Comparison of ENCODE assay signal across 8 mouse cellular contexts in the genomic region with DNA sequence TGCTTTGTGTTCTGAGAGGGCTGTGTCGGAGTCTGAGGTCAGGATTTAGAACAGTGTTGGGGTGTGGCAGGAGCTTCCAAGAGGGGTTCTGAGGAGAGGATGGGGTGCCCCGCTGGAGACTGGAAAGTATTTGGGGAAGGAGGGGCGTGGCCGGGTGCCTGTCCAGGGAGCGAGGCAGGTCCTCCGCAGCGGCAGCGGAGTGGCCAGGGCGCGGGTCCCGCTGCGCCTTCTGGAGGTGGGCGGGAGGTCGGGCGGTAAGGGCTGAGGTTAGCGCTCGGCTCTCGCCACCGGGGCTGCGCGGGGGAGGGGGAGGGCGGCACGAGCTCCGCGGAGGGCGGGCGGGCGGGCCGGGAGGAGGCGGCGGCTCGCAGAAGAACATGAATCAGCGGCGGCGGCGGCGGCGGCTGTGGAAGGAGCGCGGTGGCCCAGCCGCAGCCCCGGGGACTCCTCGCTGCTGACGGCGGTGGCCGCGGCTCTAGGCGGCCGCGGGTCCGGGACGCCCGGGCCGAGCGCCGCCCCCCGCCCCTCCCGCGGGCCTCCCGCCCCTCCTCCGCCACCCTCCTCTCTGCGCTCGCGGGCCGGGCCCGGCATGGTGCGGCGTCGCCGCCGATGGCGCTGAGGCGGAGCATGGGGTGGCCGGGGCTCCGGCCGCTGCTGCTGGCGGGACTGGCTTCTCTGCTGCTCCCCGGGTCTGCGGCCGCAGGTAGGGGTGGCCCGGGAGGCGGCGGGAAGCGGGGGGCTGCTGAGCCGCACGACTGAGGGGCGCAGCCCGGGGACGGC. TPM values are rescaled to one million over a fixed set of nuclear protein-coding genes. Genes with fewer than 3 reads are reported as not detected.
DNase-seq lines count a peak whose midpoint lies in the region; ATAC-seq lines count a peak whose summit lies in the region.

No protein-coding gene starts in this region.

- peak overlapping the region; percentile 96 for H3K27ac ChIP-seq in forebrain, embryonic 10.5 days
- H3K27ac ChIP-seq in hindbrain, embryonic 13.5 days, result peak overlapping the region; percentile 52
- no peak overlapping the region for H3K27ac ChIP-seq in liver, embryonic 12.5 days
- H3K27ac ChIP-seq in neural tube, embryonic 11.5 days (ENCODE audit: low read depth, low read length), result no peak overlapping the region

- peak overlapping the region; percentile 93 for H3K9ac ChIP-seq in hindbrain, embryonic 13.5 days
- H3K9ac ChIP-seq in liver, embryonic 12.5 days, result peak overlapping the region; percentile 71
- peak overlapping the region; percentile 91 for H3K9ac ChIP-seq in neural tube, embryonic 11.5 days (ENCODE audit: low read length)

- DNase-seq in kidney, adult 18-20 months, result peak; percentile 42
- DNase-seq in kidney, adult 9 months, result no peak
- DNase-seq in adrenal gland, postnatal 25 days, result peak; percentile 63
- peak; percentile 62 for DNase-seq in forebrain, embryonic 10.5 days (ENCODE audit: extremely low spot score, low spot score)
- DNase-seq in neural tube, embryonic 11.5 days (ENCODE audit: low spot score), result peak; percentile 61
- DNase-seq in urinary bladder, postnatal 25 days (ENCODE audit: low spot score), result peak; percentile 43

- peak; percentile 65 for ATAC-seq in hindbrain, embryonic 13.5 days (ENCODE audit: low FRiP score)
- ATAC-seq in liver, embryonic 12.5 days, result peak; percentile 70
- ATAC-seq in neural tube, embryonic 11.5 days (ENCODE audit: insufficient read depth, low FRiP score, low TSS enrichment), result peak; percentile 67

- peaks cover 65% of the 10 kb centered on the region for H3K27me3 ChIP-seq in forebrain, embryonic 10.5 days (ENCODE audit: poor library complexity, severe bottlenecking)
- peaks cover 44% of the 10 kb centered on the region for H3K27me3 ChIP-seq in hindbrain, embryonic 13.5 days
- peaks cover 94% of the 10 kb centered on the region for H3K27me3 ChIP-seq in liver, embryonic 12.5 days (replicated peaks)
- H3K27me3 ChIP-seq in neural tube, embryonic 11.5 days (ENCODE audit: control insufficient read depth, insufficient read depth, low read length), result no peaks in the 10 kb centered on the region

- peak overlapping the region; percentile 98 for H3K4me3 ChIP-seq in forebrain, embryonic 10.5 days
- H3K4me3 ChIP-seq in hindbrain, embryonic 13.5 days, result peak overlapping the region; percentile 80
- peak overlapping the region; percentile 69 for H3K4me3 ChIP-seq in liver, embryonic 12.5 days
- H3K4me3 ChIP-seq in neural tube, embryonic 11.5 days (ENCODE audit: low read depth, low read length), result peak overlapping the region; percentile 88

- H3K9me3 ChIP-seq in forebrain, embryonic 10.5 days, result no peaks in the 10 kb centered on the region
- no peaks in the 10 kb centered on the region for H3K9me3 ChIP-seq in hindbrain, embryonic 13.5 days
- no peaks in the 10 kb centered on the region for H3K9me3 ChIP-seq in liver, embryonic 12.5 days (replicated peaks)
- H3K9me3 ChIP-seq in neural tube, embryonic 11.5 days (ENCODE audit: control insufficient read depth, low read length), result no peaks in the 10 kb centered on the region

- peaks cover 13% of the 10 kb centered on the region for H3K36me3 ChIP-seq in forebrain, embryonic 10.5 days (replicated peaks)
- H3K36me3 ChIP-seq in hindbrain, embryonic 13.5 days, result no peaks in the 10 kb centered on the region
- H3K36me3 ChIP-seq in liver, embryonic 12.5 days, result no peaks in the 10 kb centered on the region
- H3K36me3 ChIP-seq in neural tube, embryonic 11.5 days (ENCODE audit: control insufficient read depth, insufficient read depth, low read length), result no peaks in the 10 kb centered on the region

- H3K4me2 ChIP-seq in hindbrain, embryonic 13.5 days, result peak overlapping the region; percentile 96
- peak overlapping the region; percentile 96 for H3K4me2 ChIP-seq in liver, embryonic 12.5 days
- peak overlapping the region; percentile 99 for H3K4me2 ChIP-seq in neural tube, embryonic 11.5 days (ENCODE audit: low read depth)

- WGBS in forebrain, embryonic 10.5 days, result under 1% methylated on average over 65 of the region's 89 CpGs
- WGBS in hindbrain, embryonic 13.5 days, result under 1% methylated on average over 35 of the region's 89 CpGs
- WGBS in liver, embryonic 12.5 days (ENCODE audit: insufficient replicate concordance), result under 1% methylated on average over 42 of the region's 89 CpGs
- 0% methylated on average over 32 of the region's 89 CpGs for WGBS in neural tube, embryonic 11.5 days

- H3K4me1 ChIP-seq in forebrain, embryonic 10.5 days, result peaks cover 67% of the 10 kb centered on the region
- H3K4me1 ChIP-seq in hindbrain, embryonic 13.5 days (replicated peaks), result peaks cover 55% of the 10 kb centered on the region
- peaks cover 31% of the 10 kb centered on the region for H3K4me1 ChIP-seq in liver, embryonic 12.5 days
- H3K4me1 ChIP-seq in neural tube, embryonic 11.5 days (ENCODE audit: control insufficient read depth, insufficient read depth, low read length), result peaks cover 25% of the 10 kb centered on the region

RNA-seq across cellular contexts. Expression of gene Tyro3, which starts 1.8 kb away (rescaled TPM):
- total RNA-seq in adrenal gland, postnatal 25 days (2021), result 4.5 and 7.2 TPM in 2 replicates
- 27.0 and 27.6 TPM in 2 replicates for polyA plus RNA-seq in forebrain, embryonic 10.5 days (2016; fragmentation: Nextera tagmentation; extraction: Ambion mirVana)
- 19.4 and 20.0 TPM in 2 replicates for polyA plus RNA-seq in hindbrain, embryonic 13.5 days (2015; fragmentation: Nextera tagmentation; extraction: Ambion mirVana)
- polyA plus RNA-seq in liver, embryonic 12.5 days (2016; fragmentation: Nextera tagmentation; extraction: Ambion mirVana), result 2.5 and 3.1 TPM in 2 replicates
- polyA plus RNA-seq in neural tube, embryonic 11.5 days (2014; fragmentation: Nextera tagmentation; extraction: Ambion mirVana), result 19.0 and 20.0 TPM in 2 replicates

RNA-seq across cellular contexts. Expression of gene Rpap1, which starts 12.0 kb away (rescaled TPM):
- total RNA-seq in adrenal gland, postnatal 25 days (2021), result 20.7 and 26.8 TPM in 2 replicates
- polyA plus RNA-seq in forebrain, embryonic 10.5 days (2016; fragmentation: Nextera tagmentation; extraction: Ambion mirVana), result 42.3 and 43.5 TPM in 2 replicates
- 22.2 and 22.6 TPM in 2 replicates for polyA plus RNA-seq in hindbrain, embryonic 13.5 days (2015; fragmentation: Nextera tagmentation; extraction: Ambion mirVana)
- 17.4 and 17.8 TPM in 2 replicates for polyA plus RNA-seq in liver, embryonic 12.5 days (2016; fragmentation: Nextera tagmentation; extraction: Ambion mirVana)
- 23.5 and 26.6 TPM in 2 replicates for polyA plus RNA-seq in neural tube, embryonic 11.5 days (2014; fragmentation: Nextera tagmentation; extraction: Ambion mirVana)

RNA-seq across cellular contexts. Expression of gene Ltk, which starts 39.1 kb away (rescaled TPM):
- 1.5 and 1.7 TPM in 2 replicates for total RNA-seq in adrenal gland, postnatal 25 days (2021)
- polyA plus RNA-seq in forebrain, embryonic 10.5 days (2016; fragmentation: Nextera tagmentation; extraction: Ambion mirVana), result 0.33 TPM in 1 of 2 replicates, not detected in the other
- polyA plus RNA-seq in hindbrain, embryonic 13.5 days (2015; fragmentation: Nextera tagmentation; extraction: Ambion mirVana), result 0.91 and 1.4 TPM in 2 replicates
- 0.19 TPM in 1 of 2 replicates, not detected in the other for polyA plus RNA-seq in liver, embryonic 12.5 days (2016; fragmentation: Nextera tagmentation; extraction: Ambion mirVana)
- polyA plus RNA-seq in neural tube, embryonic 11.5 days (2014; fragmentation: Nextera tagmentation; extraction: Ambion mirVana), result 0.13 TPM in 1 of 2 replicates, not detected in the other

RNA-seq across cellular contexts. Expression of gene Itpka, which starts 57.2 kb away (rescaled TPM):
- total RNA-seq in adrenal gland, postnatal 25 days (2021), result 2.9 and 3.2 TPM in 2 replicates
- 1.2 and 1.8 TPM in 2 replicates for polyA plus RNA-seq in forebrain, embryonic 10.5 days (2016; fragmentation: Nextera tagmentation; extraction: Ambion mirVana)
- 0.17 and 0.21 TPM in 2 replicates for polyA plus RNA-seq in hindbrain, embryonic 13.5 days (2015; fragmentation: Nextera tagmentation; extraction: Ambion mirVana)
- 3.8 and 4.1 TPM in 2 replicates for polyA plus RNA-seq in liver, embryonic 12.5 days (2016; fragmentation: Nextera tagmentation; extraction: Ambion mirVana)
- 0.78 and 1.1 TPM in 2 replicates for polyA plus RNA-seq in neural tube, embryonic 11.5 days (2014; fragmentation: Nextera tagmentation; extraction: Ambion mirVana)

Comparison
In these comparisons a context has a peak if more than half of its experiments do, and no peak if none do; other contexts are left out.
1. H3K27ac ChIP-seq: peak in forebrain, embryonic 10.5 days (single experiment) and hindbrain, embryonic 13.5 days (single experiment); none in liver, embryonic 12.5 days (single experiment) and neural tube, embryonic 11.5 days (single experiment).
2. Peak in every context shown above with its lines, with median percentiles within 50 percentile points of each other: H3K4me3 ChIP-seq, ATAC-seq, H3K4me2 ChIP-seq and H3K9ac ChIP-seq.